Comparison of ENCODE assay signal across 31 mouse cellular contexts in genomic region chr6:29011651-29012050, GRCm38 (mm10). TPM values are rescaled to one million over a fixed set of nuclear protein-coding genes. Genes with fewer than 3 reads are reported as not detected.
DNase-seq lines count a peak whose midpoint lies in the region; ATAC-seq lines count a peak whose summit lies in the region.
"Had no signal": no experiment of that assay in that cellular context is flagged by ENCODE, and none has a peak within 500 bp of the region (broad histone marks: within the 10 kb centered on the region; RNA-seq: fewer than 3 reads in every experiment).

No protein-coding gene starts in this region.

- no peak overlapping the region for H3K4me3 ChIP-seq in hindbrain, embryonic 16.5 days (ENCODE audit: low read length)
- H3K4me3 ChIP-seq: erythroblast, embryonic 14.5 days; forebrain, embryonic 12.5 days; gastrocnemius, adult 2 months; hindbrain, embryonic 10.5 days; hindbrain, embryonic 15.5 days; liver, embryonic 15.5 days; lung, embryonic 15.5 days; midbrain, embryonic 10.5 days; midbrain, embryonic 15.5 days; neural tube, embryonic 15.5 days; stomach, embryonic 15.5 days had no signal

- no peak overlapping the region for H3K4me2 ChIP-seq in hindbrain, embryonic 16.5 days (ENCODE audit: low read length)
- H3K4me2 ChIP-seq: forebrain, embryonic 12.5 days; hindbrain, embryonic 15.5 days; liver, embryonic 15.5 days; lung, embryonic 15.5 days; midbrain, embryonic 15.5 days; neural tube, embryonic 15.5 days; stomach, embryonic 15.5 days had no signal

- H3K27me3 ChIP-seq in hindbrain, embryonic 16.5 days (replicated peaks; ENCODE audit: control insufficient read depth, insufficient read depth, low read length): no peaks in the 10 kb centered on the region
- H3K27me3 ChIP-seq: hindbrain, embryonic 15.5 days; lung, embryonic 15.5 days; midbrain, embryonic 15.5 days; neural tube, embryonic 15.5 days; stomach, embryonic 15.5 days had no signal

- peak; percentile 93 for ATAC-seq in cerebellum, adult (ENCODE audit: insufficient number of reproducible peaks, low FRiP score, low TSS enrichment)
- ATAC-seq in hindbrain, embryonic 16.5 days: no peak
- ATAC-seq: midbrain, embryonic 15.5 days had no signal

- no peaks in the 10 kb centered on the region for H3K36me3 ChIP-seq in hindbrain, embryonic 16.5 days (ENCODE audit: control insufficient read depth, insufficient read depth, low read length)
- H3K36me3 ChIP-seq: forebrain, embryonic 12.5 days; hindbrain, embryonic 10.5 days; hindbrain, embryonic 15.5 days; liver, embryonic 15.5 days; lung, embryonic 15.5 days; midbrain, embryonic 10.5 days; midbrain, embryonic 15.5 days; neural tube, embryonic 15.5 days; stomach, embryonic 15.5 days had no signal

- H3K9ac ChIP-seq in hindbrain, embryonic 16.5 days (ENCODE audit: low read depth, low read length): no peak overlapping the region
- H3K9ac ChIP-seq: forebrain, embryonic 12.5 days; hindbrain, embryonic 15.5 days; liver, embryonic 15.5 days; lung, embryonic 15.5 days; midbrain, embryonic 15.5 days; neural tube, embryonic 15.5 days; stomach, embryonic 15.5 days had no signal

- no peak overlapping the region for H3K27ac ChIP-seq in hindbrain, embryonic 16.5 days (ENCODE audit: low read depth, low read length)
- H3K27ac ChIP-seq: forebrain, embryonic 12.5 days; gastrocnemius, adult 2 months; hindbrain, embryonic 10.5 days; hindbrain, embryonic 15.5 days; liver, embryonic 15.5 days; lung, embryonic 15.5 days; midbrain, embryonic 10.5 days; midbrain, embryonic 15.5 days; neural tube, embryonic 15.5 days; stomach, embryonic 15.5 days had no signal

- H3K4me1 ChIP-seq in hindbrain, embryonic 16.5 days (ENCODE audit: control insufficient read depth, insufficient read depth, low read depth, low read length): peaks cover 2% of the 10 kb centered on the region; the same call in 1 of the 2 replicates
- H3K4me1 ChIP-seq: liver, embryonic 15.5 days had no signal

- no peak for DNase-seq in cerebellum, postnatal 4 days (ENCODE audit: low spot score in 2 of 2)
- peak; percentile 83 for DNase-seq in brain, adult 2 months (ENCODE audit: low read depth, low spot score)
- DNase-seq in cerebellum, adult 8-10 months: peak; percentile 56
- DNase-seq in cerebellum, postnatal 25 days: peak; percentile 62 to 72
- DNase-seq in kidney, postnatal 36 days: no peak
- DNase-seq: adrenal gland, adult 8-10 months; gastrocnemius, adult 2 months; heart, postnatal 14 days; kidney, adult 18-20 months; kidney, postnatal 4 days; liver; right cerebral cortex, postnatal 25 days had no signal

- H3K9me3 ChIP-seq in hindbrain, embryonic 16.5 days (ENCODE audit: control insufficient read depth, low read length): no peaks in the 10 kb centered on the region
- H3K9me3 ChIP-seq: forebrain, embryonic 12.5 days; hindbrain, embryonic 10.5 days; hindbrain, embryonic 15.5 days; liver, embryonic 15.5 days; lung, embryonic 15.5 days; midbrain, embryonic 10.5 days; midbrain, embryonic 15.5 days; neural tube, embryonic 15.5 days; stomach, embryonic 15.5 days had no signal

- 90% methylated on average over 5 of the region's 5 CpGs for WGBS in hindbrain, embryonic 16.5 days

RNA-seq across cellular contexts. Expression of gene Lep, which starts 48.4 kb away (rescaled TPM):
- not detected in 2 replicates for polyA plus RNA-seq in hindbrain, embryonic 16.5 days (2015; fragmentation: Nextera tagmentation; extraction: Ambion mirVana)
- polyA plus RNA-seq: C2C12; cortical plate, adult 2 months; erythroblast, embryonic 14.5 days; forebrain, embryonic 12.5 days; frontal cortex, adult 2 months; heart, embryonic 14.5 days; hindbrain, embryonic 10.5 days; hindbrain, embryonic 15.5 days; intestine, embryonic 14.5 days; kidney, embryonic 16.5 days; limb, embryonic 11.5 days; liver, embryonic 15.5 days; lung, embryonic 15.5 days; midbrain, embryonic 10.5 days; midbrain, embryonic 15.5 days; neural tube, embryonic 15.5 days; stomach, embryonic 15.5 days had no signal

Comparison
In these comparisons a context has a peak if more than half of its experiments do, and no peak if none do; other contexts are left out.
1. DNase-seq: peak in brain, adult 2 months (single experiment), cerebellum, adult 8-10 months (single experiment) and cerebellum, postnatal 25 days (2 of 2); none in cerebellum, postnatal 4 days (0 of 2) and kidney, postnatal 36 days (0 of 2).